Mouse (Mus musculus) spleen, adult 2 months (tissue): ENCODE results near the gene Smox.

Experiments
- CTCF ChIP-seq: fragments of 200-500 bp; IDR thresholded peaks from 2 replicates; pipeline ENCODE4 v1.5.1; 2011; ENCODE audit warnings: mild to moderate bottlenecking, inconsistent platforms; ENCODE audit not compliant: insufficient read depth, insufficient read length, insufficient replicate concordance; ENCODE audit errors: extremely low read depth
- POLR2A ChIP-seq: fragments of 200-500 bp; IDR thresholded peaks from 2 replicates; pipeline ENCODE4 v1.6.1; 2011; ENCODE audit warnings: low read depth, low read length, inconsistent platforms

- TF ChIP-seq CTCF (no peak), POLR2A (no peak)
Measured at GRCm38 (mm10) chr2:131517550-131517949, 26.3 kb downstream of the Smox start.
